Mouse (Mus musculus) frontal cortex, postnatal 25 days (tissue): ENCODE data around the gene Tuba1c.
"Not testable (repeated sequence)": the region's sequence is repeated elsewhere in the genome, so short reads cannot be mapped to it uniquely, and the experiment has no call there.

Source experiments
- DNase-seq, 2 experiments: peaks; one replicate each; pipeline ENCODE4 v3.0.0; 2022; ENCODE audit warnings: low spot score in 2 of 2

Gene Tuba1c

DNA sequence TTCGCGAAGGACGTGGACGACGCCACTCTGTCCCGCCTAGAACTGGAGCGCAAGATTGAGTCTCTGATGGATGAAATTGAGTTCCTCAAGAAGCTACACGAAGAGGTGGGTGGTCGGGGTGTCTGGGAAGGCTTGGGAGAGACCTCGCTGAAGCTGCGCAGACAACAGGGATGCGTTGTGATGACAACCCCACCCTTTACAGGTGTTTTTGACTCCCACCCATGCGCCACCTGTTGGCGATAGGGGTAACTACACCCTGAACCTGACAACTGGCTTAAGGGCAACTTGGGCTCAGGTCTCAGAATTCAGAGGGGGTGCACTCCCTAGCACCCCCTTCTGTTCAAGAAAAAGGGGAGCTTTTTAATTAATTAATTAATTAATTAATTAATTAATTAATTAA is 26.6 kb downstream of the Tuba1c start:
- DNase-seq = no peak

DNA sequence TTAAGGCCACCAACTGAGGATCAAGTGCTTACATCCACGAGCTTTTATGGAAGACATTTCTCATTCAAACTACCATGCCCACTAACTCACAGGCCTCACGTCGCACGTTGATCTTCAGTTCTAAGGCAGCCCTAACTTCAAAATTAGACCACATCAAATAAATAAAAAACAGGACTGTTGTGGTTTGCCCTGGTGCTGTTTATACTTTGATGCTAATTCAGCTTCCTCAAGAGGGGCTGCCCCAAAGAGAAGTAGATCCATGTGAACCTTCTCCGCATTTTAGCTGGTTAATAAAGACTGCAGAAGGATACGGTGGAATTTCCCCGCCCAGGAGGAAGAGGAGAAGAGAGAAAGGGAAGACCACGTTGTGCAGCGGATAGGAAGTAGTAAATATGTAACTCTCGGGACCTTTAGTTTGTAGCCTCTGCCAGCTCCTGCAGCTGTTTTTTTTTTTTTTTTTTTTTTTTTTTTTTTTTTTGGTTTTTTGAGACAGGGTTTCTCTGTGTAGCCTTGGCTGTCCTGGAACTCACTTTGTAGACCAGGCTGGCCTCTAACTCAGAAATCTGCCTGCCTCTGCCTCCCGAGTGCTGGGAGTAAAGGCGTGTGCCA is 36.0 kb downstream of the Tuba1c start:
- no peak for DNase-seq

DNA sequence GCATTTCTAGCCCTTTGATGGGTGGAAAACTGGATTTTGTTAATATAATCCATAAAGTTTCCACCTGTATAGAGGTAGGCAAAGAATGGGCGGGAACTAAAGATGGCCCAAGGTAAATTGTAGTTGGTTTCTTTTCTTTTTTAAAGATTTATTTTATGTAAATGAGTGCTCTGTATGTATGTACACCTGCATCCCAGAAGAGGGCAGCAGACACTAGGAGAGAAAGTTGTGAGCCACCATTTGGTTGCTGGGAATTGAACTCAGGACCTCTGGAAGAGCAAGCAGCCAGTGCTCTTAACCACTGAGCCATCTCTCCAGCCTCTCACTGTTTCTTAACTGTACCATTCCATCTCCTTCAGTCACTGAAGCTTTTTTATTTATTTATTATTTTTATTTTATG is 42.3 kb downstream of the Tuba1c start:
- no peak for DNase-seq

DNA sequence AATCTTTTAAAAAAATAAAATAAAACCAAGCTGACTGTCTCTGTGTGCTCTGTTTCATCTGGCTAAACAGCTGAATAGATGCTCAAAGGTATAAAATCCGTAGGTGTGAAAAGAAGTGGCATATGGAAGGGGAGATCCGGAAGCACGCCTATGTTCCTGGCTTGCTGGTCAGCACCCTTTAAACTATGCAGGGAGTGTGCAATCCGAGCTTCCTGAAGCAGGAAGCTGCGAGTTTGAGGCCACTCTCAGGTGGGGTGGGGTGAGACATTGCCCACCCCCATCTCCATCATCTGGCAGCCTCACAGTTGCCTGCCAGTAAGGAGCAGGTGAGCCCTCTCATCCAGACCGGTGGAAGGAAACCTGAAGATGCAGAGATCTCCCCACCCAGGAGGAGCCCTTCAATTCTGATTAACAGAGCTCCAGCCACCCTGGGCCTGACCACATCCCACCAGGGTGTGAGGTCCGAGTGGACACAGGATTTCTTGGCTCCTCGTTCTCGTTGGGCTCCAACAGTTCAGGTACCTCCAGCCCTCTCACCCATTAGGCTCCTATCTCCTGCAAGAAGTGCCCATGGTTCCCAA is 44.4 kb downstream of the Tuba1c start, which contains the start of gene Troap:
TSS of gene Troap (plus strand) at position 557 of the 581 bp plus-strand sequence.
- no peak for DNase-seq

DNA sequence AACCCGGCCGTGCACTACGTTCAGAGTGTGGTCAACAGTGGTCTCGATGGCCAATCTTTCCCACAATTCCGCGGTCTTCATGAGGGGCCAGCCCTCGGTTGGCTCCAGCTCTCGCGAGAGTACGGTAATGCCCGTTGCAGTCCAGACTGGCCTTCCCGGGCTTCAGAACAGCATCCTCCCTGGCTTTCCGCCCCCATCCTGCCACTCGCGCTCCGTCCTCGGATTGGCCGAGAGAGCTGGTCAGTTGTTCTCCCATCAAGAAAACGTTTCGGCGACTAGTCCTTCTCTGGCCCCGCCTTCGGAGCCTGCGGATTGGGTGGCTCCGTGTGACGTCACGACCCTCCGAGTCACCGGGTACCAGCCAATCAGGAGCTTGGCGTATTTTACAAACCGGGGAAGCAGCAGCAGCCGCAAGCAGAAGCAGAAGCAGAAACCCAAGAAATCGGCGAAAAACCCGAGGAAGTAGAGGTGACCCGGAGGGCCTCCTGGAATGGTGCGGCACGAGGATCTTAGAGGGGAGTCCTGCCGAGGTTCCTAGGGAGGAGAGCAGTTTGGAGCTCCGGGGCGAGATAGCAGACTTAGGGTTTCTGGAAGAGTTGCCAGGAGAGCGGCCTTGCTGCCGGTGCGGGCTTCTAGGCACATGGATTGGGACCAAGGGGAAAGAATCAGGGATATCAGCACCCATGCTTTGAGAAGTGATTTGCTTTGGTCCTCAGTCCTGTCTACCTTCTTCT is 45.1 kb downstream of the Tuba1c start:
- peak; percentile 96 to 98 for DNase-seq

DNA sequence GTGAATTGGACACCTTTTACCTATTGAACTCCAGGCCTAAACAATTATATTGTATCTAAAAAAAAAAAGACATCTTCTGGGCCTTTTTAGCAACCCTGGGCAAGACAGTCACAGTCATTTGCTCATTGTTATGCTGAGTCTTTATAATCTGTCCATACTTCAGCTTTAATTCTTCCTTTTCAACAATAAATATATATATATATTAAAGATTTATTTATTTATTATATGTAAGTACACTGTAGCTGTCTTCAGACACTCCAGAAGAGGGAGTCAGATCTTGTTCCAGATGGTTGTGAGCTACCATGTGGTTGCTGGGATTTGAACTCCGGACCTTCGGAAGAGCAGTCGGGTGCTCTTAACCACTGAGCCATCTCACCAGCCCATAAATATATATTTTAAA is 46.3 kb downstream of the Tuba1c start:
- not testable (repeated sequence) for DNase-seq

DNA sequence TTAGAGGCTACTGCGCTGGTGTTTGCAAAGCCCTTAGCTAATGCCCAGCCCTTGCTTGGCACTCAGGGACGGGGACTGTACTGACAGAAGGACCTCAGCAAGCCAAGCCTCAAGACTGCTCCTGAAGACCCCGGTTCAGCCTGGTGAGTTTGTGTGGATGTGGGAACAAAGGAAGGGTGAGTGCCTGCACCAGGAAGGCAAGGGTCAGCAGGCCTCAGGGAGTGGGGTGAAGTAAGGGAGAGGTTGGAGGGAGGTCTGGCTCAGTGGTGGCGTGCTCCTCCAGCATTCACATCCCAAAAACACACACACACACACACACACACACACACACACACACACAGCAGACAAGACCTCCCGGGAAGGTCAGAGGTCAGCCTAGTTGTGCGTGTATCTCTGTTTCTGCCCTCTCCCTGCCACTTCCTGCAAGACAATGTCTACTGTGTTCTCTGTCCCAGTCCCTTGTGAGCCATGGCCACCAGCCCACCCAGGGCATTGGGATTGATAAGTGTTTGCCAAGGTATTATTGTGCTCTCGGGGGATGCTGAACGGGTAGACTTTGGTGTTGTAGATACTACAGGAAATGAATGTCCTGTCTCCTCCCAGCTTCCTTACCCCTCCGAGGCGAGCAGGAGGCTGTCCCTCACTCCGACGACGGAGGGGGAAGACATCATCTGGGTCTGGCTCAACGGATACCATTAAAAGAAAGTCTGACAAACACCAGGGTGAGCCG is 48.7 kb downstream of the Tuba1c start:
- no peak for DNase-seq

DNA sequence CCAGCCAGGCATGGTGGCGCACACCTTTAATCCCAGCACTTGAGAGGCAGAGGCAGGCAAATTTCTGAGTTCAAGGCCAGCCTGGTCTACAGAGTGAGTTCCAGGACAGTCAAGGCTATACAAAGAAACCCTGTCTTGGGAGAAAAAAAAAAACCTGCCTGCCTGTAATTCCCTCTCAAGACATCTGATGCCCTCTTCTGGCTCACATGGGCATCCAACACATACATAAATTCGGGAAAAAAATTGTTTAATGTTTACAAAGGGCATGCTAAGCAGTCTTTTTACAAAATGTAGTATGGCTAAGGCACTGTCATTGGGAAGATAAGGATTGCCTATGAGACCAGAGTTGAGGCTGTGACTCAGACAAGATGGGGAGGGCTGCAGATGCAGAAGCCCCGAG is 50.1 kb downstream of the Tuba1c start:
- DNase-seq = no peak

DNA sequence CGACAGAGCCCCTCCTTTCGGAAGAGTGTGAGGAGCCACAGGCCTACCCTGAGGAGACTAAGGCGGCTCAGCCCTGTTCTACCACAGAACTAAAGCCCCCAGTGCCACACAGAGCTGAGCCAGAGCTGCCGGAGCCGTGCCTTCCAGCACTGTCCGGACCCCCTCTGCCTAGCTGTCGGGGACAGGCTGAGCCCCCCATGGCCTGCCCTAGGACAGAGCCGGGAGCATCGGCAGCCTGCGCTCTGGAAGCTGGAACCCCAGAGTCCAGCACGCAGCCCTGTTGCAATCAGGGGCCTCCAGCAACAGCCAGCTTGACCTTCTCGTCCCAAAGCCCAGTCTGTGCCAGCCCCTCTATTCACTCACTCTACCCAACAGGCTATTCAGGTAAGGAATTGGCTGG is 52.6 kb downstream of the Tuba1c start:
- no peak for DNase-seq

DNA sequence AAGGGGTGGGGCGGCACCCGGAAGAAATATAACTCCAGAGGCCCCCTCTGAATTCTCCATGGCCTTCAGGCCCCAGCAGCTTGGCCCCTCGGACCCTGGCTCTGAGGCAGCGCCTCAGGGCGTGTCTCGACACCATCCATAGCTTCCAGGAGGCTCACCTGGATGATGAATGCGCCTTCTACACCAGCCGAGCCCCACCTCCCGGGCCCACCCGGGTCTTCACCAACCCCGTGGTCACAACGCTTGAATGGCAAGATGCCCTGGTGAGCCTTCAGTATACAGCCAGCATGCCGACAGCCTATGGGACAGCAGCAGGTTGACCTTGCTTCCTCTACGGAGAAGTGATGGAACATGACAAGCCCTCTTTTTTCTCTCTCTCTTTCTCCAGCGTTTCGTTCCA is 53.1 kb downstream of the Tuba1c start:
- no peak for DNase-seq

DNA sequence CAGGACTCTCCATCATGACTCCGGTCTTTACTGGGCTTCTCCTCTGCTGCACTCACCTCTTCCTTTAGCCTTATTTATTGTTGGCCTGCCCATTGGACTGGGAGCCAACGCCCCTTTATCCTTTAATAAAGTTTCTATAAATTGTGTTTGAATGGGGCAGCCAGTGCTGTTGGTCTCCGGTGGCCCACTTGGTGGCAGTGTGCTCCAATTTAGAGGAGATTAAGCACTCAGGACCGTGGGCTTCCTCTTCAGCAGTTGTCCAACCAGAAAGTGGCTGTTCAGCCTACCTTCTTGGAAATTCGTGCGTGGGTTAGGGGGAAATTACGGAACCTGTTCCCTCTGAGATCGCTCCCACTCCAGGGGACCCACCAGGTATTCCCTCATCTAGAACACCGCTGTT is 53.6 kb downstream of the Tuba1c start:
- DNase-seq = no peak

DNA sequence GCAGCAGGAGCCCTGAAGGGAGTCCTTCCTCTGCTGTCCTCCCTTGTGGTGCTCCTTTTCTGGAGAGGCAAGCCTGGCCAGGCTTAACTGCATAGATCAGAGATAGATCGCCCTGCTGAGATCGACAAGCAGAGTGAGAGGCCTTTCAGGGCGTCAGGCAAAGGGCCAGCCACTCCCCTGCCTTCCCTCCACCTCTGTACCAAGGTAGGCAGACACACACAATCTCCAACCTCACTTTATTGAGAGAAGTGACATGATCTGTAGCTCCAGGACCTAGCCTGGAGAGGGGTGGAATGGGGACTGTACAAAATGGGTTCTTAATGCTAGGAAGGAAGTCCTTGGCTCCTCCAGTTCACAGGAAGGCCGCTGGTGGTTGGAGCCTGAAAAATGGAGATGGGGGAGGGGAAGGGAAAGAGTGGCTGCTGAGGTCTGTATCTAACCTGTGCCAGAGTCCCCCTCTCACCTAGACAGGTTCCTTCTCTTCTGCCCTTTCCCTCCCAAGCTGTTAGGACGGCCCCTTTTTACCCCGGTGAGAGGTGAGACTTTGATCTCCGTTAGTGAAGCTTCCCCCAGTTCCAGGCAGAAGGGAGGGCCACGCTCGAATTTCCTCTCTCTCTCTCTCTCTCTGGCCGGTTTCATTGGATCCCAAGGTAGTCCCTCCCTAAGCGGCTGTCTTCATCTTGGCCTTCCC is 54.3 kb downstream of the Tuba1c start:
- DNase-seq = no peak

DNA sequence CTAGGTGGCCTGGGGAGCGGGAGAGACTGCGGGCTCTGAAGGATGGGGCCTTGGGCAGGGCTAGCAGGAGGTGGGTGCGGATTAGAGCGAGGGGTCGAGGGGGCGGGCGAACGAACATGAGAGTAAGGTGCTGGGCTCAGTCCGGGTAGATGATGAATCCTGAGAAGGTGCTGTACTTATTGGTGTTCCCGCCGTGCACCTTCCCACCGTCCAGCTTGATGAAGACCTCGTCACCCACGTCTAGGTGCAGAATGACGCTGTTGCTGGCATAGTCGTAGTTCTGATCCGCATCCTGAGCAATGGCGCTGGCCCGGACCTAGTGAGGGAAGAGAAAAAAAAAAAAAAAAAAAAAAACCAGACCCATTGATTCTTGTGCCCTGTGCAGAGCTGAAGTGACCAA is 54.9 kb downstream of the Tuba1c start:
- no peak for DNase-seq

DNA sequence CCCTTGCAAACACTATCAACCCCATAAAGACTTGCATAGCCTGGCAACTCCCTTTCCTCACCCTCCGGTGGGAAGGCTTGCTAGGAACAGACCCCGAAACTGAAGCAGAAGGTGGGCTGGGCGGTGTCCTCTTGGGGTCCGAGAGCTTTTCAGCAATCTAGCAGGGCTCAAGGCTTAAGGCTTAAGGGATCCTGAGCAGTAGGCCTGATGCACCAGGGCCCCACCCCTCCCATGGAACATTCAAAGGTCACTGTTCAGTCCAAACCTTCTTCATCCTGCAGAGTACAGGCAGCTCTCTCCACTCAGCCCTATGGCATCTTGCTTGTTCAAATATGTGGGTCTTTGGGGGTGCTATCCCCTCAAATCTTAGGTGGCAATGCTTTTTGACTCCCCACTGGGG is 56.3 kb downstream of the Tuba1c start:
- DNase-seq = no peak

DNA sequence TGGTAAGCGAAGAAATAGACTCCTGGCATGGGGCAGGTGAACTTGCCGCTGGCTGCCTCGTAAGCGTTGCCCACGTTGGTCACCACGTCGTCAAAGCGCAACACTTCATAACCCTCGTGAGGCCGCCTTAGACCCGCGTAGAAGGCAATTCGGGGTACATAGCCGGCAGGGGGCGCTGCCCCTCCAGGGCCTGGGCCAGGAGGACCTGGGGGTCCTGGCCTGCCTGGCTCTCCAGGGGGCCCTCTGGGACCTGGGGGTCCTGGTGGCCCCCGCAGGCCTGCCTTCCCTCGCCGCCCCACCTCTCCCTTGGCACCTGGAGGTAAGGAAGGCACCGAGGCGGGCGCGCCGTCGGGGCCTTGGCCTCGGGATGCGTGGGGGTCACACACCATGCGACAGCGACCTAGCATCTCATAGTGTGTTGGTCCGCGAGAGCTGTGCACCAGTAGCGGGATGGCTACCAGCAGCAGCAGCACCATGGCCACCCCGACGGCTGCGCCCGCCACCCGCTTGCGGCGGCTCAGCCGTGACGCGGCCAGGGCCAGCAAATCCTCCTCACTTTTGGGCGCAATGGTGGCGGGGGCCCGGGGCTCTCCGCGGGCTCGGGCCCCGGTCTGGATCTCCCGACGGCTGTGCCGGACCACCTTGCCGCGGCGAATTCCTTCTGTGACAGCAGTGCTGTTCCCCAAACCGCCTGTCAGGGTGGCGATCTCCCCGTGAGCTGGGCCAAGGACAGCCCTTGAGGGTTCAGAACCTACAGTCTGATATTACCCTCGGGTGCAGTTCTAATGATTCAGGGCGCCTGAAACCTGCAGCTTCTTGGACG is 57.8 kb downstream of the Tuba1c start, which contains the start of gene C1ql4:
TSS of gene C1ql4 (minus strand) at position 565 of the 823 bp plus-strand sequence.
- DNase-seq = no peak
